Mouse (Mus musculus) liver, adult (tissue): ENCODE results near the gene Rftn1.

Experiments
- GATA4 ChIP-seq: IDR thresholded peaks from 2 replicates; pipeline ENCODE4 v1.6.1; 2014; ENCODE audit warnings: mild to moderate bottlenecking, low read length; ENCODE audit not compliant: insufficient replicate concordance

Rftn1 gene

GRCm38 (mm10) chr17:50125900-50126299 is 64.6 kb downstream of the Rftn1 start:
- TF ChIP-seq GATA4 = 0 out of 2 replicates have a peak, but pooled peaks have one; percentile 8

GRCm38 (mm10) chr17:50125245-50125798 is 65.2 kb downstream of the Rftn1 start:
- TF ChIP-seq GATA4 = no peak

GRCm38 (mm10) chr17:50124708-50125107 is 65.8 kb downstream of the Rftn1 start:
- TF ChIP-seq GATA4 = no peak

- TF ChIP-seq GATA4 = no peak
Measured at GRCm38 (mm10) chr17:50122555-50122954, 67.9 kb downstream of the Rftn1 start.

- peak; percentile 88 for TF ChIP-seq GATA4
Measured at GRCm38 (mm10) chr17:50120098-50120497, 70.4 kb downstream of the Rftn1 start.

GRCm38 (mm10) chr17:50117461-50117860 is 73.0 kb downstream of the Rftn1 start:
- no peak for TF ChIP-seq GATA4

- TF ChIP-seq GATA4 = peak; percentile 26; the same call in 1 of the 2 replicates
Measured at GRCm38 (mm10) chr17:50116980-50117379, 73.5 kb downstream of the Rftn1 start.

- TF ChIP-seq GATA4 = no peak
Measured at GRCm38 (mm10) chr17:50114659-50115058, 75.8 kb downstream of the Rftn1 start.

- no peak for TF ChIP-seq GATA4
Measured at GRCm38 (mm10) chr17:50110650-50111415, 79.6 kb downstream of the Rftn1 start.

GRCm38 (mm10) chr17:50106811-50107210 is 83.7 kb downstream of the Rftn1 start:
- no peak for TF ChIP-seq GATA4

GRCm38 (mm10) chr17:50104131-50104530 is 86.3 kb downstream of the Rftn1 start:
- TF ChIP-seq GATA4 = no peak

GRCm38 (mm10) chr17:50101416-50101815 is 89.1 kb downstream of the Rftn1 start:
- no peak for TF ChIP-seq GATA4

- no peak for TF ChIP-seq GATA4
Measured at GRCm38 (mm10) chr17:50100070-50100469, 90.4 kb downstream of the Rftn1 start.

- no peak for TF ChIP-seq GATA4
Measured at GRCm38 (mm10) chr17:50099378-50099777, 91.1 kb downstream of the Rftn1 start.

GRCm38 (mm10) chr17:50098297-50098696 is 92.2 kb downstream of the Rftn1 start:
- no peak for TF ChIP-seq GATA4

- TF ChIP-seq GATA4 = no peak
Measured at GRCm38 (mm10) chr17:50097831-50098230, 92.6 kb downstream of the Rftn1 start.

- no peak for TF ChIP-seq GATA4
Measured at GRCm38 (mm10) chr17:50096305-50096704, 94.2 kb downstream of the Rftn1 start.

GRCm38 (mm10) chr17:50094596-50094995 is 95.9 kb downstream of the Rftn1 start:
- no peak for TF ChIP-seq GATA4
